Mouse (Mus musculus): ENCODE data around the gene 2310061I04Rik. TPM values are rescaled to one million over a fixed set of nuclear protein-coding genes. Genes with fewer than 3 reads are reported as not detected.

2310061I04Rik gene
- total RNA-seq, 2 experiments from 2014 or later, result 78.6 to 79.3 TPM

Small RNA genes within 50 kb of the gene (microRNA-seq; reads per million reads assigned to microRNA genes)
- gene Gm28033, result not detected
- not detected for gene Mir1894

Other genes with a start within 250 kb of the 2310061I04Rik start
- 10 to 100 TPM in 1 of 2 experiments, 1 to 10 TPM in 1; 9.8 to 13.7 TPM for gene Vars2, start 229.8 kb downstream of the 2310061I04Rik start, total RNA-seq (2021)
- gene Gtf2h4, start 223.7 kb downstream of the 2310061I04Rik start, total RNA-seq (2021), result 10 to 100 TPM; 17.7 to 18.9 TPM
- 10 to 100 TPM; 12.4 to 17.1 TPM for gene Ddr1, start 192.8 kb downstream of the 2310061I04Rik start, total RNA-seq (2021)
- 1 to 10 TPM; 7.1 to 8.0 TPM for gene Ier3, start 75.7 kb downstream of the 2310061I04Rik start, total RNA-seq (2021)
- gene Flot1, start 74.2 kb downstream of the 2310061I04Rik start, total RNA-seq (2021), result 10 to 100 TPM; 58.1 to 61.3 TPM
- 10 to 100 TPM; 25.7 to 34.7 TPM for gene Tubb5, start 59.1 kb downstream of the 2310061I04Rik start, total RNA-seq (2021)
- gene Mdc1, start 55.9 kb downstream of the 2310061I04Rik start, total RNA-seq (2021), result 1 to 10 TPM; 4.2 to 6.7 TPM
- 1 to 10 TPM in 1 of 2 experiments, under 1 TPM in 1; 0.68 to 1.5 TPM for gene Nrm, start 36.1 kb downstream of the 2310061I04Rik start, total RNA-seq (2021)
- gene Ppp1r18, start 31.8 kb downstream of the 2310061I04Rik start, total RNA-seq (2021), result 1 to 10 TPM; 4.1 to 5.8 TPM
- gene Dhx16, start 17.6 kb downstream of the 2310061I04Rik start, total RNA-seq (2021), result 10 to 100 TPM; 11.7 to 14.1 TPM
- 1 to 10 TPM; 3.9 to 4.8 TPM for gene Atat1, start 12.6 kb upstream of the 2310061I04Rik start, total RNA-seq (2021)
- 10 to 100 TPM; 61.6 to 62.4 TPM for gene Mrps18b, start 19.0 kb upstream of the 2310061I04Rik start, total RNA-seq (2021)
- 10 to 100 TPM; 23.2 to 43.9 TPM for gene Ppp1r10, start 19.0 kb upstream of the 2310061I04Rik start, total RNA-seq (2021)
- 10 to 100 TPM; 73.4 to 74.3 TPM for gene Abcf1, start 72.3 kb upstream of the 2310061I04Rik start, total RNA-seq (2021)
- 10 to 100 TPM; 20.2 to 26.0 TPM for gene Gnl1, start 82.4 kb upstream of the 2310061I04Rik start, total RNA-seq (2021)
- 1 to 10 TPM; 2.1 to 3.2 TPM for gene Prr3, start 82.8 kb upstream of the 2310061I04Rik start, total RNA-seq (2021)
- 1 to 10 TPM in 1 of 2 experiments, under 1 TPM in 1; 0.98 to 1.5 TPM for gene H2-T24, start 123.1 kb upstream of the 2310061I04Rik start, total RNA-seq (2021)
- gene H2-T23, start 135.4 kb upstream of the 2310061I04Rik start, total RNA-seq (2021), result 1 to 10 TPM; 7.0 to 9.4 TPM
- 10 to 100 TPM in 1 of 2 experiments, 1 to 10 TPM in 1; 7.9 to 15.7 TPM for gene H2-T22, start 145.3 kb upstream of the 2310061I04Rik start, total RNA-seq (2021)
- gene Gm6034, start 145.5 kb upstream of the 2310061I04Rik start, total RNA-seq (2021), result not detected
- gene Gm11127, start 160.9 kb upstream of the 2310061I04Rik start, total RNA-seq (2021), result 1 to 10 TPM; 1.4 to 3.2 TPM
- not detected for gene Gm19684, start 224.2 kb upstream of the 2310061I04Rik start, total RNA-seq (2021)
- gene Gm7030, start 232.0 kb upstream of the 2310061I04Rik start, total RNA-seq (2021), result not detected

Measured in gastrocnemius, adult 18-20 months (tissue).